Mouse (Mus musculus): Measurements from ENCODE around the gene Ranbp17. TPM values are rescaled to one million over a fixed set of nuclear protein-coding genes. Genes with fewer than 3 reads are reported as not detected.

Gene Ranbp17
- polyA plus RNA-seq (2014; fragmentation: Nextera tagmentation; extraction: Ambion mirVana), result 10.6 and 11.0 TPM in 2 replicates

DNA sequence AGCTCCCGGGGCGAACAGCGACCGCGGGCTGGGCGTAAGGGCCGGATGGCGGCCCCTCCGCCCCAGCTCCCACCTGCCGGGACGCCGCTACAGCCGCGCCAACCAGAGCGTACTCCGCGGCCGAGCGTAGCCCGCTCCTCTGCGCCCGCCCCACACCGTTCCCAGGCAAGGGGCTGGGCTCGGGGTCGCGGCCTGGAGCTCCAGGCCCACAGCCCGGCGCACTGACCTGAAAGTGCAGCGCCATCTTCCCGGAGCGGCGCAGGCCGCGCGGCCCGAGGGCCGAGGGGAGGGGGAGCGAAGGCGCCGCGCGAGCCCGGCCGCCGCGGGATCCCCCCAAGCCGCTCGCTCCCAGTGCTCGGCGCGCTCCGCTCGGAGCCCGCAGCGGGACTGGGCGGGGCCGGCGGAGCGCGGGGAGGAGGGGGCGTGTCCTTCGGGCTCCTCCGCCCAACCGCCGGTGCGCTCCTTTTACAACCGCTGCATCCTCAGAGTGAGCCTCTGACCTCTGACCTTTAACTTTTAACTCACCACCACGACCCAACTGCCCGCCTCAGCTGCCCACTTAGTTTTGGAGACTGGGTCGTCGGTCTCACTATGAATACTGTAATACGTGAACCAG is at the start of gene Ranbp17:
TSS of gene Ranbp17 (minus strand) at position 371 of the 616 bp plus-strand sequence.
- peak within 1 kb of the TSS; percentile 93 for H3K4me3 ChIP-seq (replicated peaks; ENCODE audit: low read length)
- DNase-seq (ENCODE audit: low spot score) (peak; percentile 63), ATAC-seq (ENCODE audit: low FRiP score) (peak; percentile 88)
- H3K36me3 ChIP-seq (replicated peaks; ENCODE audit: control insufficient read depth, insufficient read depth), result no peaks in the 10 kb centered on the region
- H3K9ac ChIP-seq, result peak within 1 kb of the TSS; percentile 91
- no peaks in the 10 kb centered on the region for H3K9me3 ChIP-seq (ENCODE audit: control insufficient read depth, low read length)
- H3K27ac ChIP-seq, result peak within 1 kb of the TSS; percentile 89
- WGBS, result 2% methylated on average over 57 of the region's 72 CpGs
- H3K4me1 ChIP-seq (replicated peaks; ENCODE audit: control insufficient read depth, insufficient read depth, low read length), result peaks cover 6% of the 10 kb centered on the region
- peak within 1 kb of the TSS; percentile 67 for H3K4me2 ChIP-seq (replicated peaks)
- no peaks in the 10 kb centered on the region for H3K27me3 ChIP-seq (ENCODE audit: control insufficient read depth, insufficient read depth, low read length)

DNA sequence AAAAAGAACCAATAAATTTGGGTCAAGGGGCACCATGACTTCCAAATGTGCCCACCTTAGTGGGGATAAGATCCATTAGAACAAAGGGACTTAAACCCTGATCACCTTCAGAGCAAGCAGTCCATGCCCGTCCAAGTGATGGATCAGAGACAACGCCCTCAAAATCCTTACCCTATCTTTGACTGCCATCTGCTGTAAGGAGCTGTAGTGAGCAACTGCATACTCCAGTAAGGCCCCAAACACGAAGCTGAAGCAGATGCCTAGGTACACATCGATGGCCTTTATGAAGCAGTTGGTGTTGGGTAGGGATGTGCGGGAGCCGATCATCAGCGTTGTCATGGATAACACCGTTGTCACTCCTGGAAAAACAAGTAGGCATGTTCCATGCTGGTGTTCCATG is 40.6 kb upstream of the Ranbp17 start:
- Histone ChIP-seq H3K27ac (no peak overlapping the region), H3K36me3 (replicated peaks; ENCODE audit: control insufficient read depth, insufficient read depth) (no peaks in the 10 kb centered on the region), H3K9me3 (ENCODE audit: control insufficient read depth, low read length) (no peaks in the 10 kb centered on the region), H3K27me3 (ENCODE audit: control insufficient read depth, insufficient read depth, low read length) (no peaks in the 10 kb centered on the region), H3K4me3 (replicated peaks; ENCODE audit: low read length) (no peak overlapping the region), H3K4me1 (replicated peaks; ENCODE audit: control insufficient read depth, insufficient read depth, low read length) (no peaks in the 10 kb centered on the region), H3K9ac (no peak overlapping the region), H3K4me2 (replicated peaks) (no peak overlapping the region)
- DNase-seq (ENCODE audit: low spot score), result no peak
- ATAC-seq (ENCODE audit: low FRiP score), result no peak
- WGBS, result 83% methylated on average over 8 of the region's 8 CpGs

DNA sequence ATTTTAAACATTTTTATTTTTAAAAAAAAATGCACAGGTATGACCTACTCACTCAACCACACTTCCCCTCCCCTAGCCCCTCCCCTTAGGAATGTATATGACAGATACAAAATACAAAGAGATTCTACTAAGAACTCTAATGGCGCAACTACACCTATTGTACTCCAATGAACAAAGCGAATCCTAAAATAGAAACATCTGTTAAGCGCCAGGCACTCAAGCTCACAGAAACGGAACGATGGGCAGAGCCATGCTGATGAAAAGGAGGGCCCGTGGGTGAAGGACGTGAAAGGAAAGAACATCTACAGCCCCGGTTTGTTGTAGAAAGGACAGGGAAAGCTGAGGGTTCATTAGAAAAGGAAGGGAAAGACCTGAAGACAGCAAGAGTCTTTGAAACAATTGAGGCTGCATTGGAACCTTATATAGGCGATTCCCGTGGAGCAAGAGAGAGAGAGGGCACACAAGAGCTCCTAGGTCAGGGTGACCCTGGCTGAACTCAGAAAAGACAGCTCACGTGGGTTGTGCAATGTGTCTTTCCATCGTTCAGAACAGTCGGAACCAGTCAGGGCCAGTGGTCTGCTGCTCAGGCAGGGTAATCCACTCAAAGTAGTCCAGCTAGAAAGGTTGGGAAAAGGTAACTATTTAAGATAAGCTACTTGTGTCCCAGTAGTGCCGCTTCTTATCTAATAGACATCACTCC is 37.5 kb upstream of the Ranbp17 start:
- ATAC-seq (ENCODE audit: low FRiP score) (no peak), DNase-seq (ENCODE audit: low spot score) (no peak)
- Histone ChIP-seq H3K9me3 (ENCODE audit: control insufficient read depth, low read length) (no peaks in the 10 kb centered on the region), H3K9ac (no peak overlapping the region), H3K4me1 (replicated peaks; ENCODE audit: control insufficient read depth, insufficient read depth, low read length) (no peaks in the 10 kb centered on the region), H3K27me3 (ENCODE audit: control insufficient read depth, insufficient read depth, low read length) (no peaks in the 10 kb centered on the region), H3K27ac (no peak overlapping the region), H3K4me3 (replicated peaks; ENCODE audit: low read length) (no peak overlapping the region), H3K36me3 (replicated peaks; ENCODE audit: control insufficient read depth, insufficient read depth) (no peaks in the 10 kb centered on the region), H3K4me2 (replicated peaks) (no peak overlapping the region)
- 69% methylated on average over 14 of the region's 14 CpGs for WGBS

DNA sequence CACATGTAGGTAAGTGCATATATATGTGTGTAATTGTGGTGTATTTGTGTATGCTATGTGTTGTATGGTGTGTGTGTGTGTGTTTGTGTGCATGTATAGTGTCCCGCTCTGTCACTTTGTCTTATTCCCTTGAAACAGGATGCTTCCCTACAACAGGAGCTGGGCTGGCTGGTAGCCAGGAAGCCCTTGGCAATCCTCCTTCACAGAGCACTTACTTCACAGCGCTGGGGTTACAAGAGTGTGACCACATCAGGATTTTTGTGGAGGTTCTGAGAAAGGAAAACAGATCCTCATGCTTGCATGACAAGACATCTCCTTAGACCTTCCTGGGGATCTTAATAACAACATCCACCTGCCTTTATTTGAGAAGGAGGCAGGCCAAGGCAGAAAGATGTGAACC is 33.8 kb upstream of the Ranbp17 start:
- Histone ChIP-seq H3K27ac (no peak overlapping the region), H3K4me2 (replicated peaks) (no peak overlapping the region), H3K9me3 (ENCODE audit: control insufficient read depth, low read length) (no peaks in the 10 kb centered on the region), H3K4me3 (replicated peaks; ENCODE audit: low read length) (no peak overlapping the region), H3K4me1 (replicated peaks; ENCODE audit: control insufficient read depth, insufficient read depth, low read length) (no peaks in the 10 kb centered on the region), H3K27me3 (ENCODE audit: control insufficient read depth, insufficient read depth, low read length) (no peaks in the 10 kb centered on the region), H3K36me3 (replicated peaks; ENCODE audit: control insufficient read depth, insufficient read depth) (no peaks in the 10 kb centered on the region), H3K9ac (no peak overlapping the region)
- no peak for DNase-seq (ENCODE audit: low spot score)
- WGBS, result 83% methylated on average over 2 of the region's 2 CpGs
- ATAC-seq (ENCODE audit: low FRiP score), result no peak

DNA sequence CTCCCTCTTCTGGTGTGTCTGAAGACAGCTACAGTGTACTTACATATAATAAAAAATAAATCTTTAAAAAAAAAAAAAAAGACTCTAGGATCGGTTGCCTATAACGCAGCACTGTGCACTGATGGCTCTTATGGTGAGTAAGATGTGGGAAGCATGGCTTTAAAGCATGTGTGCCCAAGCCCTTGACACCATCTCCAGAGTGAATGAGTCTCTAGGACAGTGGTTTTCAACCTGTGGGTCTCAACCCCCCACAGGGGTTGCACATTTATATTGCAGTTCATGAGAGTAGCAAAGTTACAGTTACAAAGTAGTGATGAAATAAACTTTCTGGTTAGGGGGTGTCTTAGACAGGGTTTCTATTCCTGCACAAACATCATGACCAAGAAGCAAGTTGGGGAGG is 31.4 kb upstream of the Ranbp17 start:
- Histone ChIP-seq H3K9me3 (ENCODE audit: control insufficient read depth, low read length) (no peaks in the 10 kb centered on the region), H3K4me1 (replicated peaks; ENCODE audit: control insufficient read depth, insufficient read depth, low read length) (no peaks in the 10 kb centered on the region), H3K4me3 (replicated peaks; ENCODE audit: low read length) (no peak overlapping the region), H3K27me3 (ENCODE audit: control insufficient read depth, insufficient read depth, low read length) (no peaks in the 10 kb centered on the region), H3K9ac (no peak overlapping the region), H3K36me3 (replicated peaks; ENCODE audit: control insufficient read depth, insufficient read depth) (no peaks in the 10 kb centered on the region), H3K4me2 (replicated peaks) (no peak overlapping the region), H3K27ac (no peak overlapping the region)
- WGBS, result 92% methylated on average over 2 of the region's 2 CpGs
- no peak for ATAC-seq (ENCODE audit: low FRiP score)
- no peak for DNase-seq (ENCODE audit: low spot score)

DNA sequence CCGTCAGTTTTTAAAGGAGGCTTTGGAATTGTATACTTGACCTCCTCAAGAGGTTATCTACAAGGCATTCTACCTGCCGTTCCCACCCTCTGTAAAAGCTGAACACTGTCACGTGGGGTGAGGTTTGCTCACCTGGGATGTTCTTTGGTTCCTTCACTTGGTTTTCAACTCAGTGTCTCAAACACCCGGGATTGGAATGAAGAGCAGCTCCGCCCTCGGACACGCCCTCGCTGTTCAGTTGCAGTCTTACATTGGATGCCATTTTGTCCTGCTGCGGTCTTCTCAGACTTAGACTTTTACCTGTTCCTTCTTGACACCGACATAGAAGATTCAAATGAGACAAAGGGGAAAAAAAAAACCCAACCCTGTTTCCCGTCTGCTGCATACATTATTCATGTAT is 30.6 kb upstream of the Ranbp17 start:
- Histone ChIP-seq H3K36me3 (replicated peaks; ENCODE audit: control insufficient read depth, insufficient read depth) (no peaks in the 10 kb centered on the region), H3K9me3 (ENCODE audit: control insufficient read depth, low read length) (no peaks in the 10 kb centered on the region), H3K4me3 (replicated peaks; ENCODE audit: low read length) (no peak overlapping the region), H3K4me2 (replicated peaks) (no peak overlapping the region), H3K9ac (no peak overlapping the region), H3K27me3 (ENCODE audit: control insufficient read depth, insufficient read depth, low read length) (no peaks in the 10 kb centered on the region), H3K4me1 (replicated peaks; ENCODE audit: control insufficient read depth, insufficient read depth, low read length) (no peaks in the 10 kb centered on the region), H3K27ac (no peak overlapping the region)
- 68% methylated on average over 11 of the region's 11 CpGs for WGBS
- ATAC-seq (ENCODE audit: low FRiP score) (no peak), DNase-seq (ENCODE audit: low spot score) (no peak)

DNA sequence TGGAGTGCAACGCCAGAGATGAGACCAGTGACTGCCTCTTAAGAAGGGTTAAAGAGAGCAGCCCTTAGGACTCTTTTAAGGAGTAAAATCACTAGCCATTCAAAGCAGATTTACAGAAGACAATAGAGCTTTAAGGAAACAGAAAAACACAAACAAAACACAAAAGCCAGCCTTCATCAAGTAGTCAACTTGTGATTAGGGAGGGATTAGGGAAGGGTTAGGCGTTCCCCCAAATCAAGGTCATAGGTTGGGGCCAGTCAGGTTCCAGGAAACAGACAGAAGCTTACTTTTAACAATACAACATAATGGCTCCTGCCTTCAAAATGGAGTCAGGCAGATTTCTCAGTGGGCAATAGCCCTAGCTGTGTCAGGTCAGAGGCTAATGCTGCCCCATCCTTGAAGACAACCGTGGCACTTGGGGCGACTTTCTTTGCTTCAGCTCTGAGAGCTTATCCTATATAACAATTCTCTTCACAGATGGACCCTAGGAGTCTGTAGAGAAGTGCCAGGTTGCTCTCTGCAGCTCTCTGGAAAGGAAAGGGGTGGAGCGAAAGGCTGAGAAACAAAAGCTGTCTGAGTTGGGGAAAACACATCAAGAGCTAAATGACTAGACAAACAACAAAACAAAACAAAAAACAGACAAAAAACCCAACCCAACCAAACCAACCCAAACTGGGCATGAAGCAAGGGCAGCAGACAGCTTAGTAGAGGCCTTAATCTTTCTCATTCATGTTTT is 24.0 kb upstream of the Ranbp17 start:
- 82% methylated on average over 5 of the region's 5 CpGs for WGBS
- no peak for ATAC-seq (ENCODE audit: low FRiP score)

DNA sequence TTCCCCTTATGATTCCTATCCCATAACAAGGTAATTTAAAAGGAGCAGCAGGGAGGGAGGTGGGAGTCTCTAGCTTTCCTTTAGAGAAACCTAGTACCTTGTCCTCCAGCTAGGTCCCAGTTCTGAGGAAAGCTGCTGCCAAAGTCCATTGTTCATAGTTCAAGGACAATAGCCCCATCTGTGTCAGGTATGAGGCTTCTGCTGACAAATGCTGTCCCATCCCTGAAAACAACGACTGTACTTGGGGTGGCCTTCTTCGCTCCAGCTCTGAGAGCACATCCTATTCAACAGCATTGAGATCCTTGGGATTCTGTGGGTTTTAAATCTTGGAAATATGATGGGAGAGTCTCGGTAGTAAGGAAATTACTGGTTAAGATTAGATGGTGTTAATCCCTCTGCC is 23.1 kb upstream of the Ranbp17 start:
- Histone ChIP-seq H3K27me3 (ENCODE audit: control insufficient read depth, insufficient read depth, low read length) (no peaks in the 10 kb centered on the region), H3K4me3 (replicated peaks; ENCODE audit: low read length) (no peak overlapping the region), H3K9ac (no peak overlapping the region), H3K27ac (no peak overlapping the region), H3K4me1 (replicated peaks; ENCODE audit: control insufficient read depth, insufficient read depth, low read length) (no peaks in the 10 kb centered on the region), H3K36me3 (replicated peaks; ENCODE audit: control insufficient read depth, insufficient read depth) (no peaks in the 10 kb centered on the region), H3K9me3 (ENCODE audit: control insufficient read depth, low read length) (no peaks in the 10 kb centered on the region), H3K4me2 (replicated peaks) (no peak overlapping the region)
- no peak for DNase-seq (ENCODE audit: low spot score)
- ATAC-seq (ENCODE audit: low FRiP score), result no peak
- 92% methylated on average over 3 of the region's 3 CpGs for WGBS

More for the DNA sequence above, 24.0 kb upstream of the Ranbp17 start:
- no peak for DNase-seq (ENCODE audit: low spot score)
- H3K4me1 ChIP-seq (replicated peaks; ENCODE audit: control insufficient read depth, insufficient read depth, low read length), result no peaks in the 10 kb centered on the region
- H3K27ac ChIP-seq, result no peak overlapping the region
- no peak overlapping the region for H3K4me3 ChIP-seq (replicated peaks; ENCODE audit: low read length)
- no peaks in the 10 kb centered on the region for H3K27me3 ChIP-seq (ENCODE audit: control insufficient read depth, insufficient read depth, low read length)
- H3K4me2 ChIP-seq (replicated peaks), result no peak overlapping the region
- no peaks in the 10 kb centered on the region for H3K9me3 ChIP-seq (ENCODE audit: control insufficient read depth, low read length)
- no peaks in the 10 kb centered on the region for H3K36me3 ChIP-seq (replicated peaks; ENCODE audit: control insufficient read depth, insufficient read depth)
- no peak overlapping the region for H3K9ac ChIP-seq

DNA sequence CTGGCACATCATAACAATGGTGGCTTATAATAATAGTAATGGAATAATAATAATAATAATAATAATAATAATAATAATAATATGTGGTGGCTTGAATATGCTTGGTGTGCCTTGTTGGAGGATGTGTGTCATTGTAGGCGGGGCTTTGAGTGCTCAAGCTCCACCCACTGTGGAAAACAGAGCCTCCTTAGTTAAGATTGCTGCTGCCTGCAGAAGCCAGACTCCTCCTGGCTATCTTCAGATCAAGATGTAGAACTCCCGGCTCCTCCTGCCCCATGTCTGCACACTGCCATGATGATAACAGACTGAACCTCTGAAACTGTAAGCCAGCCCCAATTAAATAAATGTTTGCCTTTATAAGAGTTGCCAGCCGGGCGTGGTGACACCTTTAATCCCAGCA is 21.0 kb upstream of the Ranbp17 start:
- no peaks in the 10 kb centered on the region for H3K9me3 ChIP-seq (ENCODE audit: control insufficient read depth, low read length)
- H3K4me3 ChIP-seq (replicated peaks; ENCODE audit: low read length), result no peak overlapping the region
- H3K9ac ChIP-seq, result no peak overlapping the region
- no peaks in the 10 kb centered on the region for H3K4me1 ChIP-seq (replicated peaks; ENCODE audit: control insufficient read depth, insufficient read depth, low read length)
- no peak for DNase-seq (ENCODE audit: low spot score)
- no peak for ATAC-seq (ENCODE audit: low FRiP score)
- H3K4me2 ChIP-seq (replicated peaks), result no peak overlapping the region
- no peaks in the 10 kb centered on the region for H3K27me3 ChIP-seq (ENCODE audit: control insufficient read depth, insufficient read depth, low read length)
- WGBS, result 92% methylated on average over 4 of the region's 4 CpGs
- no peak overlapping the region for H3K27ac ChIP-seq
- H3K36me3 ChIP-seq (replicated peaks; ENCODE audit: control insufficient read depth, insufficient read depth), result no peaks in the 10 kb centered on the region
